Mouse (Mus musculus) liver, postnatal 0 days (tissue): ENCODE measurements around the gene Frmd5.
"Not testable (repeated sequence)": the region's sequence is repeated elsewhere in the genome, so short reads cannot be mapped to it uniquely, and the experiment has no call there.

Source experiments
- CTCF ChIP-seq: sonication (generic); IDR thresholded peaks from 2 replicates; pipeline ENCODE4 v1.5.1; 2016; ENCODE audit warnings: antibody characterized with exemption, low read depth
- EP300 ChIP-seq: IDR thresholded peaks from 2 replicates; pipeline ENCODE4 v1.6.1; 2016; ENCODE audit warnings: antibody characterized with exemption, low read depth, mild to moderate bottlenecking

GRCm38 (mm10) chr2:121518711-121519110, 288.2 kb downstream of the Frmd5 start:
- not testable (repeated sequence) for TF ChIP-seq CTCF, EP300
